Mouse (Mus musculus): ENCODE measurements around the gene Arel1. TPM values are rescaled to one million over a fixed set of nuclear protein-coding genes. Genes with fewer than 3 reads are reported as not detected.

The Arel1 gene
- polyA plus RNA-seq, 1 experiment from 2014 or later, result 10.4 TPM

DNA sequence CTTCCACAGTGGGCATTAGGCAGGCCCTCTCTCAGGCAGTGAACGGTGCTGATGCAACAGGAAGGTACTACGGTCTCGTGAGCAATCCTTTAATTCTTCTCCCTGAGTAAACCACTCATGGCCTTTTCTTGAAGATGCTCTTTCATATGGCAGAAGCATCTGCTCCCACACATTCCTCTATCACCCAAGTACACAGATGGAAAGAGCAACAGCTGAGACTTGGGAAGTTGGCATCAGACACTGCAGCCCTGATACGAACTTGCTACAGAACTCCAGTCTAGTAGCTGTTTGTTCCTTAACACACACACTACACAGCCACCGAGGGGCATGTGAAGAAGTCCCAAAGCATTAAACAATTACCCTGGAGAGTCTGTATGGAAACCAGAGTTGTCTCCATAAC, 46.4 kb downstream of the Arel1 start:
- H3K27ac ChIP-seq, result no peak overlapping the region
- no peaks in the 10 kb centered on the region for H3K27me3 ChIP-seq
- H3K4me2 ChIP-seq, result no peak overlapping the region
- 88% methylated on average over 5 of the region's 5 CpGs for WGBS
- peaks cover 58% of the 10 kb centered on the region for H3K36me3 ChIP-seq
- ATAC-seq (replicated peaks; ENCODE audit: insufficient number of reproducible peaks, insufficient read depth, low FRiP score, low read depth), result no peak
- no peaks in the 10 kb centered on the region for H3K9me3 ChIP-seq (replicated peaks)
- no peak overlapping the region for H3K4me3 ChIP-seq
- no peak overlapping the region for H3K9ac ChIP-seq
- peaks cover 4% of the 10 kb centered on the region; the same call in 1 of the 2 replicates for H3K4me1 ChIP-seq (replicated peaks)

GRCm38 (mm10) chr12:84921881-84922419, 48.8 kb downstream of the Arel1 start:
- H3K9me3 ChIP-seq (replicated peaks), result no peaks in the 10 kb centered on the region
- ATAC-seq (replicated peaks; ENCODE audit: insufficient number of reproducible peaks, insufficient read depth, low FRiP score, low read depth), result peak; percentile 60; the same call in 1 of the 2 replicates

DNA sequence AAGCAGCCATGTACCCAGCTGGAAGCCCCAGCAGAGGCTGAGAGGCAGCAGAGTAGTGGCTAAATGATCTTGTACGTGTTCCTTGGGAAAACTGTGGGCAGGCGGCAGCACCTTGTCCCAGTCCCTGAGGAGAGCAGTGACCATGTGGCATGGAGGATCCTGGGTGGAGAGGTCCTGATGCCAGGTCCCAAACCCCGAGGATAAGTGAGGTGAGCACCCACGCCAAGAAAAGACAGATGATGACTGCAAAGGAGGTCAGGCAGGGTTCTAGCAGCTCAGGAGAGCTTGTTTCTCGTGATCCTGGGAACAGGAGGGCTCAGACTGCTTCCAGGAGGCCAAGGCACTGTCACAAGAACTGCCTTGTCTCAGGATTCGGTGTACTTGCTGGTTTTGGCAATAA, 51.9 kb downstream of the Arel1 start:
- H3K9ac ChIP-seq, result no peak overlapping the region
- 86% methylated on average over 6 of the region's 6 CpGs for WGBS
- H3K36me3 ChIP-seq, result peaks cover 31% of the 10 kb centered on the region; the same call in 1 of the 2 replicates
- H3K4me2 ChIP-seq, result no peak overlapping the region
- no peak for ATAC-seq (replicated peaks; ENCODE audit: insufficient number of reproducible peaks, insufficient read depth, low FRiP score, low read depth)
- H3K4me1 ChIP-seq (replicated peaks), result peaks cover 9% of the 10 kb centered on the region
- no peak overlapping the region for H3K4me3 ChIP-seq
- no peaks in the 10 kb centered on the region for H3K27me3 ChIP-seq
- no peaks in the 10 kb centered on the region for H3K9me3 ChIP-seq (replicated peaks)
- H3K27ac ChIP-seq, result no peak overlapping the region

More at GRCm38 (mm10) chr12:84921881-84922419, 48.8 kb downstream of the Arel1 start:
- Histone ChIP-seq H3K36me3 (peaks cover 56% of the 10 kb centered on the region), H3K9ac (no peak overlapping the region), H3K27me3 (no peaks in the 10 kb centered on the region), H3K27ac (peak overlapping the region; percentile 60), H3K4me2 (peak overlapping the region; percentile 25), H3K4me3 (peak overlapping the region; percentile 8), H3K4me1 (replicated peaks) (peaks cover 4% of the 10 kb centered on the region; the same call in 1 of the 2 replicates)
- WGBS, result 56% methylated on average over 8 of the region's 8 CpGs

DNA sequence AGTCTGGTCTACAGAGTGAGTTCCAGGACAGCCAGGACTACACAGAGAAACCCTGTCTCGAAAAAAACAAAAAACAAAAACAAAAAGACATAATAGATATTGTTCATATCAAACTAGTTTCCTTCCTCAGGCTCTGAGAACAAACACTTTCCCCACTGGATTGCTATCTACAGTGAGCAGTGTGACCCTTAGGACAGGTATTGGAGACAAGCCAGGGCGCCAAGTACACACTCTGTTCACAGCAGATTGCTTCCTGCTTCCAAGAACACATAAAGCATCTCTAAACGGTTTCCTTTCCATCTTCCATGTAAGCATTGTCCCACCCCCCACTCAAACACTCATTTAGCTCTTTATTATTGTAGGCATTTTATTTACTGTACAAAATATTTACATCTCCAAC, 52.9 kb downstream of the Arel1 start:
- 60% methylated on average over 3 of the region's 3 CpGs for WGBS
- Histone ChIP-seq H3K36me3 (peaks cover 26% of the 10 kb centered on the region; the same call in 1 of the 2 replicates), H3K9me3 (replicated peaks) (no peaks in the 10 kb centered on the region), H3K4me3 (no peak overlapping the region), H3K4me2 (no peak overlapping the region), H3K4me1 (replicated peaks) (peaks cover 9% of the 10 kb centered on the region), H3K27me3 (no peaks in the 10 kb centered on the region), H3K9ac (no peak overlapping the region), H3K27ac (no peak overlapping the region)
- ATAC-seq (replicated peaks; ENCODE audit: insufficient number of reproducible peaks, insufficient read depth, low FRiP score, low read depth), result no peak

GRCm38 (mm10) chr12:84914959-84915358, 55.7 kb downstream of the Arel1 start:
- no peak for ATAC-seq (replicated peaks; ENCODE audit: insufficient number of reproducible peaks, insufficient read depth, low FRiP score, low read depth)
- Histone ChIP-seq H3K27ac (no peak overlapping the region), H3K4me1 (replicated peaks) (peaks cover 5% of the 10 kb centered on the region), H3K9me3 (replicated peaks) (no peaks in the 10 kb centered on the region), H3K4me3 (no peak overlapping the region), H3K4me2 (no peak overlapping the region), H3K9ac (no peak overlapping the region), H3K36me3 (peaks cover 20% of the 10 kb centered on the region; the same call in 1 of the 2 replicates), H3K27me3 (no peaks in the 10 kb centered on the region)
- WGBS, result 84% methylated on average over 5 of the region's 5 CpGs

- no peak for ATAC-seq (replicated peaks; ENCODE audit: insufficient number of reproducible peaks, insufficient read depth, low FRiP score, low read depth)
- H3K9ac ChIP-seq, result no peak overlapping the region
- no peaks in the 10 kb centered on the region for H3K9me3 ChIP-seq (replicated peaks)
- H3K4me3 ChIP-seq, result no peak overlapping the region
- H3K36me3 ChIP-seq, result no peaks in the 10 kb centered on the region
- WGBS, result 72% methylated on average over 4 of the region's 4 CpGs
- H3K27me3 ChIP-seq, result no peaks in the 10 kb centered on the region
- H3K4me1 ChIP-seq (replicated peaks), result peaks cover 15% of the 10 kb centered on the region
- H3K27ac ChIP-seq, result no peak overlapping the region
- no peak overlapping the region for H3K4me2 ChIP-seq
Observed at GRCm38 (mm10) chr12:84912652-84913104, 58.0 kb downstream of the Arel1 start.

DNA sequence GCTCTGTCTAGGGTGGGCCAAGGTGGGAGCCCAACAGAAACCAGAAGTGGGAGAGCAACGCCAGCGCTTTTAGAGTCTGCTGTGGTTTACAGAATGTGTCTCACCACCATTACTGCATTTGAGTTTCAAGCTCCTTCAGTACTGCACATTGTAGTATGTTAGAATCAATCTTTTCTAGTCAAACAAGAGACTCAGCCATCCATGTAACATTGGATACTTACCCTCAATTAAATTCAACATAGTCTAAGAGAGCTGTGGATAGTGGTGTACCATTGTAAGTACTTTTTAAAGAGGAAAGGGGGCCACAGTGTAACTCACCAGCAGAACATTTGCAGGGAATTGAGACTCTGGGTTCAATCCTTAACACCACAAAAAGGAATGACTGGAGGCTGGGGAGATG, 59.1 kb downstream of the Arel1 start:
- Histone ChIP-seq H3K9ac (no peak overlapping the region), H3K4me2 (no peak overlapping the region), H3K27ac (no peak overlapping the region), H3K4me3 (no peak overlapping the region), H3K36me3 (no peaks in the 10 kb centered on the region), H3K27me3 (no peaks in the 10 kb centered on the region), H3K4me1 (replicated peaks) (peaks cover 22% of the 10 kb centered on the region), H3K9me3 (replicated peaks) (no peaks in the 10 kb centered on the region)
- WGBS, result 87% methylated on average over 2 of the region's 2 CpGs
- ATAC-seq (replicated peaks; ENCODE audit: insufficient number of reproducible peaks, insufficient read depth, low FRiP score, low read depth), result no peak

DNA sequence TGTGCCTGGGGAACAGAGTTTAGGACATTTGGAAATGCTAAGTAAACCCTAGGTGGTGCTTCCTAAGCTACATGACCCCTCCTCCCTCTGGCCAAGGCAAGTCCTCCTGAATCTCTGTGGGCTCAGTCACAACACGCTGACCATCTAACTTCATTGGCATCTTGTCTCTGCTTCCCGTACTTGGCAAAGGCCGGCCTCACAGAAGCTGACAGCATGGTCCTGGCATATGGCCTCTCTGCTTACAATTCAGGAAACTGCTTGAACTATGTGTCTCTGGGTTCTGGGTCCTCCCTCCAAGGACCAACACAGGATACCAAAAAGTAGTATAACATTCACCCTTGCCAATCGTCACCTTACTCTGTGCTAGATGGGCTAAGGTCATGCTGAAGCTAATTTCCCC, 60.6 kb downstream of the Arel1 start:
- Histone ChIP-seq H3K9ac (no peak overlapping the region), H3K27me3 (no peaks in the 10 kb centered on the region), H3K4me1 (replicated peaks) (peaks cover 22% of the 10 kb centered on the region), H3K27ac (no peak overlapping the region), H3K36me3 (no peaks in the 10 kb centered on the region), H3K9me3 (replicated peaks) (no peaks in the 10 kb centered on the region), H3K4me3 (no peak overlapping the region), H3K4me2 (no peak overlapping the region)
- WGBS, result 92% methylated on average over 4 of the region's 4 CpGs
- ATAC-seq (replicated peaks; ENCODE audit: insufficient number of reproducible peaks, insufficient read depth, low FRiP score, low read depth), result no peak

GRCm38 (mm10) chr12:84907627-84908480, 62.8 kb downstream of the Arel1 start:
- no peak overlapping the region for H3K9ac ChIP-seq
- no peaks in the 10 kb centered on the region for H3K36me3 ChIP-seq
- peak; percentile 78 for ATAC-seq (replicated peaks; ENCODE audit: insufficient number of reproducible peaks, insufficient read depth, low FRiP score, low read depth)
- H3K27me3 ChIP-seq, result no peaks in the 10 kb centered on the region
- no peak overlapping the region for H3K4me2 ChIP-seq
- H3K4me1 ChIP-seq (replicated peaks), result peaks cover 17% of the 10 kb centered on the region
- no peak overlapping the region for H3K4me3 ChIP-seq
- 47% methylated on average over 10 of the region's 10 CpGs for WGBS
- peak overlapping the region; percentile 75 for H3K27ac ChIP-seq
- H3K9me3 ChIP-seq (replicated peaks), result no peaks in the 10 kb centered on the region

GRCm38 (mm10) chr12:84907024-84907626, 63.6 kb downstream of the Arel1 start:
- Histone ChIP-seq H3K27ac (peak overlapping the region; percentile 75), H3K9me3 (replicated peaks) (no peaks in the 10 kb centered on the region), H3K4me2 (no peak overlapping the region), H3K4me1 (replicated peaks) (peaks cover 17% of the 10 kb centered on the region), H3K36me3 (no peaks in the 10 kb centered on the region), H3K4me3 (no peak overlapping the region), H3K9ac (no peak overlapping the region), H3K27me3 (no peaks in the 10 kb centered on the region)
- ATAC-seq (replicated peaks; ENCODE audit: insufficient number of reproducible peaks, insufficient read depth, low FRiP score, low read depth), result peak; percentile 15; the same call in 1 of the 2 replicates
- WGBS, result 67% methylated on average over 12 of the region's 12 CpGs

GRCm38 (mm10) chr12:84904399-84904798, 66.3 kb downstream of the Arel1 start:
- no peaks in the 10 kb centered on the region for H3K27me3 ChIP-seq
- H3K4me2 ChIP-seq, result no peak overlapping the region
- WGBS, result 68% methylated on average over 7 of the region's 7 CpGs

More at GRCm38 (mm10) chr12:84904399-84904798, 66.3 kb downstream of the Arel1 start:
- ATAC-seq (replicated peaks; ENCODE audit: insufficient number of reproducible peaks, insufficient read depth, low FRiP score, low read depth), result no peak
- no peak overlapping the region for H3K4me3 ChIP-seq
- H3K27ac ChIP-seq, result no peak overlapping the region
- no peaks in the 10 kb centered on the region for H3K9me3 ChIP-seq (replicated peaks)
- peaks cover 17% of the 10 kb centered on the region for H3K4me1 ChIP-seq (replicated peaks)
- no peak overlapping the region for H3K9ac ChIP-seq
- H3K36me3 ChIP-seq, result no peaks in the 10 kb centered on the region
